Mouse (Mus musculus) thymus, adult 2 months (tissue): ENCODE data around the gene Aktip.

ENCODE experiments used
- CTCF ChIP-seq: fragments of 200-500 bp; IDR thresholded peaks from 2 replicates; pipeline ENCODE4 v1.5.1; 2012; ENCODE audit warnings: mild to moderate bottlenecking, control low read depth, low read length, moderate library complexity, borderline replicate concordance; ENCODE audit not compliant: control insufficient read depth, poor library complexity, insufficient read depth; ENCODE audit errors: extremely low read depth
- POLR2A ChIP-seq: fragments of 200-500 bp; IDR thresholded peaks from 2 replicates; pipeline ENCODE4 v1.6.1; 2012; ENCODE audit warnings: mild to moderate bottlenecking, low read length, control low read depth, moderate library complexity; ENCODE audit not compliant: control insufficient read depth, poor library complexity, insufficient read depth; ENCODE audit errors: extremely low read depth

DNA sequence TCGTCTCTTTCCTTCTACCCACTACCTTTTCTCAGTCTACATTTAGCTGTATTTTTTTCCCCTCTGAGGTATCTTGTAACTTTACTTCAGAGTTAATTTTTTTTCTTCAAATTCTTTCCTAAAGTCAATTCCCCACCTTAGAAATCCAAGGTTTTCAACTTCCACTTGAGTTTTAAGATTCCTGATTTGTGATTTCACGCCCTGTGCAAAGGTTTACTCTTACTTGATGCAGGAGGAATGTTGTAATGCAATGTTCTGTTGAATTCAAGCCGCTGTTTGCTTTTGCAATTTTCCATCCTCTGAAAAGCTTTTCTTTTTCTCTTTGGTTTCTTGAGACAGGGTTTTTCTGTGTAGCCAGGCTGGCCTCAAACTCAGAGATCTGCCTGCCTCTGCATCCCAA, 9.9 kb upstream of the Aktip start:
- no peak for TF ChIP-seq POLR2A
- TF ChIP-seq CTCF, result no peak
